Mouse (Mus musculus) intestine, embryonic 15.5 days (tissue): ENCODE results near the gene Ydjc. TPM values are rescaled to one million over a fixed set of nuclear protein-coding genes. Genes with fewer than 3 reads are reported as not detected.

Source experiments
- ATAC-seq: fragments of 200-750 bp; cut with Nextera tagmentation; 2 replicates; pipeline ENCODE4 v1.8.0; 2017; ENCODE audit warnings: moderate TSS enrichment, moderate library complexity
- H3K27ac ChIP-seq: fragments of 300-500 bp; sonication (generic); 2 replicates; pipeline ENCODE4 v1.5.1; 2015; ENCODE audit warnings: mild to moderate bottlenecking, inconsistent platforms
- H3K27me3 ChIP-seq: fragments of 300-500 bp; sonication (generic); replicated peaks from 2 replicates; pipeline ENCODE4 v1.6.1; 2015; ENCODE audit warnings: inconsistent platforms
- H3K36me3 ChIP-seq: fragments of 300-500 bp; sonication (generic); 2 replicates; pipeline ENCODE4 v1.6.1; 2015; ENCODE audit warnings: inconsistent platforms
- H3K4me1 ChIP-seq: fragments of 300-500 bp; sonication (generic); replicated peaks from 2 replicates; pipeline ENCODE4 v1.6.1; 2015; ENCODE audit warnings: inconsistent platforms
- H3K4me2 ChIP-seq: fragments of 300-500 bp; sonication (generic); replicated peaks from 2 replicates; pipeline ENCODE4 v1.6.1; 2015; ENCODE audit warnings: mild to moderate bottlenecking, inconsistent platforms
- H3K4me3 ChIP-seq: fragments of 300-500 bp; sonication (generic); replicated peaks from 2 replicates; pipeline ENCODE4 v1.5.1; 2015; ENCODE audit warnings: inconsistent platforms
- H3K9ac ChIP-seq: fragments of 300-500 bp; sonication (generic); 2 replicates; pipeline ENCODE4 v1.6.1; 2015; ENCODE audit warnings: inconsistent platforms
- H3K9me3 ChIP-seq: fragments of 300-500 bp; sonication (generic); 2 replicates; pipeline ENCODE4 v1.6.1; 2016; ENCODE audit warnings: inconsistent platforms
- WGBS: fragments of 180-500 bp; shearing (Covaris S2); methylation state at CpG from one replicate; pipeline ENCODE4 v1.1.7; 2015; 5-methylcytosine and 5-hydroxymethylcytosine counted together
- polyA plus RNA-seq: library from polyadenylated mRNA; unstranded; fragments of >200 nt; fragmentation: Nextera tagmentation; extraction: Ambion mirVana; gene quantifications from 2 replicates; pipeline ENCODE4 v1.2.1, GENCODE M21; 2015

The Ydjc gene
- polyA plus RNA-seq, 1 experiment from 2014 or later, result 33.5 TPM

DNA sequence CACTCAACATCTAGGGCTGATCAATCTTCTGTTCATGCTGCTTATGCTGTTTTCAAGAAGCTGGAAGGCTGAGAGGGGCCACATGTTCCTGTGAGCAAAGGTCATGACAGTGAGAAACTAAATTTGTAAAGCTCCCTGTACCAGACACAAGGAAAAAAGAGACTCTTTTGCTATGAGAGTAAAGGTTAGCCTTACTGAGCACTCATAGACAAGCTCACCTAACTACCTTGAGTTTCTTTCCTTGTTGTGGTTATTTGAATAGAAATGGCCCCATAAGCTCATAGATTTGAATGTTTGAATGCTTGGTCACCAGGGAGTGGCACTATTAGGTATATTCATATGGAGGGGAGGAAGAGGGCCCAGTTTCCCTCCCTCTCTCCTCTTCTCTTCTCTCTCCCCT is 22.8 kb downstream of the Ydjc start:
- Histone ChIP-seq H3K27ac (peak overlapping the region; percentile 49; the same call in 1 of the 2 replicates), H3K9ac (no peak overlapping the region), H3K4me3 (no peak overlapping the region), H3K27me3 (no peaks in the 10 kb centered on the region), H3K4me2 (no peak overlapping the region), H3K4me1 (no peaks in the 10 kb centered on the region), H3K36me3 (peaks cover 12% of the 10 kb centered on the region), H3K9me3 (no peaks in the 10 kb centered on the region)
- ATAC-seq, result peak; percentile 71

DNA sequence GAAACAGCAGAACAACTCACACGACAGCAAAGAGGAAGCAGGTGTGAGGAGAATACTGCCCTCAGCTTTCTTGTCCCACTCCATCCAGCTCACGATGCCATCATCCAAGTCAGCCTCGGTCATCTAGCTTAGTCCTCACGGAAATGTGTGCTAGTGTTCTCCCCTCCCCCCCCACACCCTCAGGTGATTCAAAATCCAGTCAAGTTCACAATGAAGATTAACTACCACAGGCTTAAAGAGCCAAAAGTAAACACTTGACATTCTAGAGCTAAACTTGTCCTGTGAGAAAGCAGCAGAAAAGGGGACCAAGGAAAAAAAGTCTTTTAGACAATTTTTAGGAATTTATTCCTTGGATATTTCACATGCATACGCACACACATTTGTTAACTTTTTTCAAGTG is 23.6 kb downstream of the Ydjc start:
- Histone ChIP-seq H3K36me3 (peaks cover 18% of the 10 kb centered on the region), H3K4me3 (no peak overlapping the region), H3K27ac (no peak overlapping the region), H3K27me3 (no peaks in the 10 kb centered on the region), H3K4me1 (no peaks in the 10 kb centered on the region), H3K9ac (no peak overlapping the region), H3K9me3 (no peaks in the 10 kb centered on the region), H3K4me2 (no peak overlapping the region)
- ATAC-seq, result no peak
- WGBS, result 79% methylated on average over 5 of the region's 5 CpGs

DNA sequence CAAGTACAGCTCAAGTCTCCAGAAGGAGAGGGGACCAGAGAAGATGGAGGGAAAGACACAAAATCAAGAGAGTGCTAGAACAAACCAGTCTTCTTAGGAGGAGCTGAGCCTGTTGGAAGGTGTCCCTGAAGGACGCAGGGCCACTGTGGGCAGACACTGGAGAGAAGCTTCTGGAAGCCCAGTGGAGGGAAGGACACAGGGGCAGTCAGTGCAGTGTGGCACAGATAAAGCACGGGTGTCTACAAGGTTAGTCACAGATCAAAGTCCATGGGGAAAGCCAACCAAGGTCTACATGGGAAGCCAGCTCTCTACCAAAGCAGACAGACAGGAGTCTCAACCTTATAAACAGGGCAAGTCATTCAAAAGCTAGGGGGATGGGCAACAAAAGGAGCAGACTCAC is 31.3 kb downstream of the Ydjc start:
- Histone ChIP-seq H3K27ac (no peak overlapping the region), H3K4me3 (no peak overlapping the region), H3K4me2 (no peak overlapping the region), H3K27me3 (no peaks in the 10 kb centered on the region), H3K36me3 (peaks cover 7% of the 10 kb centered on the region; the same call in 1 of the 2 replicates), H3K4me1 (peaks cover 8% of the 10 kb centered on the region; the same call in 1 of the 2 replicates), H3K9ac (no peak overlapping the region), H3K9me3 (no peaks in the 10 kb centered on the region)
- WGBS, result 71% methylated on average over 2 of the region's 2 CpGs
- peak; percentile 84 for ATAC-seq

DNA sequence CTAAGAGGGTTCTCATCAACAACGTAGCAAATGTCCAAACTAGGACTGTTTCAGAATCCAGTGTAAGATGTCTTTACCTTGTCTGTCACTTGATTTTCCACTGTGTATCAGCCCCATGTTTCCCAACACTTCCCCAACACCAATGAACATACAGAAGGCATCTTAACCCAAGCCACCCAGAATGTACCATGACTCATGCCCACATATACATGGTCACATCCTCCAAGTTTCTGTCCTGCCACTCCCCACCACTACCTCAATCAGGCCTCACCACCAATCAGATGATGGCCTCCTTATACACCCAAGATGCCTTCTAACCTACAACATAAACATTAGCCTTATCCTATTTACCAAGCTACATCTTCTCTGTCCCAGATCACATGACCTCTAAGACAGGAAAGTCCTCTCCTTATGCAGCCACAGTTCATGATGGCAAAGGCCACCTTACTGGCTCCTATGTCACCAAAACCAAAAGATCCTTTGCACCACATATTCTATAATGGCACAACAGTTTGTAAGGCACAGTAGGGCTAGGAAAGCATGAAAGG is 33.3 kb downstream of the Ydjc start:
- ATAC-seq, result no peak
- WGBS, result 100% methylated on average over 1 of the region's 1 CpGs

DNA sequence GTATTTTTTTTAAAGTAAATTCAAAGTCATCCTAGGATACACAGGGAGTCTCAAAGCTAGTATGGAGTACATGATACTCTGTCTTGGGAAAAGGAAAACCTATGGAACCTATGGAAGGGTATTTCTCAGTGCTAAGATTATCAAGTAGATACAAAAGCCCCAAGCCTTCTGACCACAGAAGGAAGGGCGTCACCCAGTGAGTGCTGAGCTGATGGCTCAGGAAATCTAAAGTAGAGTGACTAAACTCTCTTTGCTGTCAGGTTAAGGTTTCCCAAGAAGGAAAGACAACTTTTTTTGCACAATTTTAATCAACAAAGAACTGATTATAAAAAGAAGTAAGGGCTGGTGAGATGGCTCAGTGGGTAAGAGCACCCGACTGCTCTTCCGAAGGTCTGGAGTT is 35.3 kb downstream of the Ydjc start:
- Histone ChIP-seq H3K27ac (no peak overlapping the region), H3K4me2 (no peak overlapping the region), H3K4me1 (peaks cover 9% of the 10 kb centered on the region; the same call in 1 of the 2 replicates), H3K4me3 (no peak overlapping the region), H3K36me3 (no peaks in the 10 kb centered on the region; the same call in 1 of the 2 replicates), H3K9ac (no peak overlapping the region), H3K9me3 (no peaks in the 10 kb centered on the region), H3K27me3 (no peaks in the 10 kb centered on the region)
- no peak for ATAC-seq
- 90% methylated on average over 3 of the region's 3 CpGs for WGBS

More for the DNA sequence above, 33.3 kb downstream of the Ydjc start:
- H3K4me1 ChIP-seq, result peaks cover 9% of the 10 kb centered on the region; the same call in 1 of the 2 replicates
- H3K27ac ChIP-seq, result no peak overlapping the region
- H3K9ac ChIP-seq, result no peak overlapping the region
- H3K4me3 ChIP-seq, result no peak overlapping the region
- H3K4me2 ChIP-seq, result no peak overlapping the region
- H3K9me3 ChIP-seq, result no peaks in the 10 kb centered on the region
- peaks cover 4% of the 10 kb centered on the region; the same call in 1 of the 2 replicates for H3K36me3 ChIP-seq
- H3K27me3 ChIP-seq, result no peaks in the 10 kb centered on the region

DNA sequence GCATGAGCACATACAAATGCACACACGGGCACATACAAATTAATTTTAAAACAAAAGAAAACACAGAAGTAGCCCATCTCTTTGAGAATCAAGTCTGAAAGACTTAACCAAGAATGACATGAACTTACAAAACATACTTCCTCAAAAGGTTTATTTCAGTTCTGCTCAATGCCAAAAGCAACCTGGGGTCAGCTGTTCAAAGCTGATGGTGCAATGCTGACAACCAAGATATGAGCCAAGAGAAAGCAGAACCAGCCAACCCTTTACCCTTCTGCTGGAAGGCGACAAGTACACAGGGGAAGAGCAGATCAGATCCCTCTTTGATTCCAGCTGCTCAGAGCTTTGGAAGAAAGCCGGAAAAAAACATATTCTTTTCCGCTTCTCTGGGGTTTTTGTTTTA is 37.0 kb downstream of the Ydjc start:
- no peak for ATAC-seq
- Histone ChIP-seq H3K36me3 (no peaks in the 10 kb centered on the region; the same call in 1 of the 2 replicates), H3K27ac (no peak overlapping the region), H3K27me3 (no peaks in the 10 kb centered on the region), H3K9ac (no peak overlapping the region), H3K4me2 (no peak overlapping the region), H3K4me3 (no peak overlapping the region), H3K9me3 (no peaks in the 10 kb centered on the region), H3K4me1 (peaks cover 5% of the 10 kb centered on the region; the same call in 1 of the 2 replicates)
- 80% methylated on average over 4 of the region's 4 CpGs for WGBS

DNA sequence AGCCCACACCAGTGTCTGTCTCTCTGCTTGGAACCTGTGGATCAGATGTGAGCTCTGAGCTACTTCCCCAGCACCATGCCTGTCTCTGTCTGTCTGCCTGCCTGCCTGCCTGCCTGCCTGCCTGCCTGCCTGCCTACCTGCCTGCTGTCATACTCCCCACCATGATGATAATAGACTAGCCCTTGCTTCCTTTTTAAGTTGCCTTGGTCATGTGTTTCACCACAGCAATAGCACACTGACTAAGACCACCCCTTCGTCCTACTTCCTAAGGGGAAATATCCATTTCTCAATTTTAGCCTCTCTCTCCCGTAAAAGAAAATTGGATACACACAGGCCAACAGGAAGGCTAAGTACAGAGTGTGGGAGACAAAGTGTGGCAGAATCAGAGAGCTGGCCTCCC is 37.7 kb downstream of the Ydjc start:
- no peaks in the 10 kb centered on the region for H3K27me3 ChIP-seq
- H3K27ac ChIP-seq, result no peak overlapping the region
- ATAC-seq, result no peak
- 0 out of 2 replicates have a peak, but pooled peaks cover 2% of the 10 kb centered on the region for H3K4me1 ChIP-seq
- no peak overlapping the region for H3K4me2 ChIP-seq
- H3K4me3 ChIP-seq, result no peak overlapping the region
- no peaks in the 10 kb centered on the region; the same call in 1 of the 2 replicates for H3K36me3 ChIP-seq
- no peak overlapping the region for H3K9ac ChIP-seq
- H3K9me3 ChIP-seq, result no peaks in the 10 kb centered on the region
- 70% methylated on average over 2 of the region's 2 CpGs for WGBS

DNA sequence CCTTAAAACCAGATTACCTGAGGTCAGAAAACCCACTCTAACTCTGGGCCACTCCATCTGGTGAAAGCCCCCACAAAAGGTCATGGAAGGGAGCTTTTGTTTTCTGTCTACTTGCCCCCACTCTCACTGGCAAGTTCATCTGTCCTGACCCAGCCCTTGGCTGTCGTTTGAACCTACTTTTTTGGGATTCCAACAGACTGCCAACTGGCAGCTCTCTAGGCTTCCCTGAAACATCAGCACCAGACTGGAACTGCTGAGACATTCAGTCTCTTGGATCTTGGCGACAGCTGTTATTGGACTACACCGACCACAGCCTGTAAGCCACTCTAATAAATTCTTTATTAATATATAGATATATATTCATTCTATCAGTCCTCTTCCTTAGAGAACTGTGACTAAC is 38.6 kb downstream of the Ydjc start:
- Histone ChIP-seq H3K4me2 (no peak overlapping the region), H3K27ac (no peak overlapping the region), H3K27me3 (no peaks in the 10 kb centered on the region), H3K4me3 (no peak overlapping the region), H3K9ac (no peak overlapping the region), H3K9me3 (no peaks in the 10 kb centered on the region), H3K36me3 (no peaks in the 10 kb centered on the region; the same call in 1 of the 2 replicates), H3K4me1 (0 out of 2 replicates have a peak, but pooled peaks cover 2% of the 10 kb centered on the region)
- no peak for ATAC-seq
- WGBS, result 82% methylated on average over 3 of the region's 3 CpGs

DNA sequence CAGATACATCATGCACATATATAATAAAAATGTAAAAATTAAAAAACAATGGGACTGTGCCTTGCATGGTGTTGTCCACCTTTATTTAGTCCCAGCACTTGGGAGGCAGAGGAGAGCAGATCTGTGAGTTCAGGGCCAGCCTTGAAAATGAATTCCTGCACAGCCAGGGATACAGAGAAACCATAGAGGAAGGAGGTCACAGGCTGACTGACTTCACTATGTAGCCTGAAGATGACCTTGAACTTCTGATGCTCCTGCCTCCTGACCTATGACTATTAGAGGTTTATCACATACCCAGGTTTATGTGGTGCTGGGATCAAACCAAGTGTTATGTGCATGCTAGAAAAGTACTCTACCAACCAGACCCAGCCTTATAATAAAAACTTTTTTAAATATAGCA is 41.1 kb downstream of the Ydjc start:
- Histone ChIP-seq H3K4me3 (no peak overlapping the region), H3K27ac (no peak overlapping the region), H3K9ac (no peak overlapping the region), H3K36me3 (no peaks in the 10 kb centered on the region), H3K4me1 (0 out of 2 replicates have a peak, but pooled peaks cover 2% of the 10 kb centered on the region), H3K27me3 (no peaks in the 10 kb centered on the region), H3K4me2 (no peak overlapping the region), H3K9me3 (no peaks in the 10 kb centered on the region)
- ATAC-seq, result no peak

DNA sequence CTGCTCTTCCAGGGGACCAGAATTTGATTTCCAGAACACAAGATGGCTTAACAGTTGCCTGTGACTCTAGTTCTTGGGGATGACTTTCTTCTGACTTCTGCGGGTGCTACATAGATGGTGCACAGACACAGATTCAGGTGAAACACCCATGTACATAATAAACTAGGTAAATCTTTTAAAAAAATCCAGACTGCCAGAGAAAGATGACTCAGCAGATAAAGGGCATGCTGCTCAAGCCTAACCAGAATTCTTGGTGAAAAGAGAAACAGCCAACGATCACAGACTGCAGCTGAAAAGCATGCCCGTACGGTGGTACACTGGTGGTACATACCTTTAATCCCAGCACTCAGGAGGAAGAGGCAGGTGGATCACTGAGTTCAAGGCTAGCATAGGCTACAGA is 49.4 kb downstream of the Ydjc start:
- Histone ChIP-seq H3K4me1 (no peaks in the 10 kb centered on the region), H3K4me2 (no peak overlapping the region), H3K36me3 (no peaks in the 10 kb centered on the region), H3K27ac (no peak overlapping the region), H3K9ac (no peak overlapping the region), H3K4me3 (no peak overlapping the region), H3K9me3 (no peaks in the 10 kb centered on the region), H3K27me3 (no peaks in the 10 kb centered on the region)
- ATAC-seq, result no peak
- 94% methylated on average over 4 of the region's 4 CpGs for WGBS

DNA sequence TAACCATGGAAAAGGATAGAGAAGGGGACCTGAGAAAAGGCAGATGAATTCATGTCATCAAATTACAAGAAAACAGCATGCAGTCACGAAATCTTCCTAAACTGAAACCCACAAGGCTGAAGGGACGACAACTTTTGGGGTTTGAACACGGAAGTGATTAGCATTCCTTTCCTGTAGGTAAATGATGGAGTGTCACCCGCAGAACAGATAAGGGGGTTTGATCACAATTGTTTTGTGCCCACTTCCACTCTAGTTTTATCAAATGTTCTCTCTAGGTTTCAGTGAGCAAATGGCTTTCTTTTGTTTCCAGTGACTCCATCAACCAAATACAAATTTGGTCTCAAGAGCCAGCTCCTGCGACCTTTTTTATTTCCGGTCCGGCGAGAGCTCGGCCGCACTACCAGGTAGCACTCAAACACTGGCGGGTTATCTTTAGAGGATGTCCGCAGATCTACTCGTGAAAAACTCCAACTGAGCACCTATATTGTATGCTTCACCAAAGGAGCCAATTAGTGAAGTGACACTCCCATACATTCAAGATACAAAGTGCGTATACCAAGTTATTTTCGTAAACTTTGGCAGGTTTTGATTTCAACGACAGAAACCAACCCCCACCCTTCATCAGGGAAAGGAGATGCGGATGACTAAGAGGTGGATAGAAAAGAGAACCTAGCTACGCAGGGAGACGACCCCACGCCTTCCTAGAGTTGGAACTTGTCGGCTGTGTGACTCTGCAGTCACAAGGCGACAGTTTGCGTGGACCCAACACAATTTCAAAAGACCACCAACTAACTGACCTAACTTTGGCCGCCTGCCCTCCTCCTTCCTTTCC is 55.9 kb downstream of the Ydjc start:
- no peaks in the 10 kb centered on the region for H3K36me3 ChIP-seq
- WGBS, result 3% methylated on average over 24 of the region's 24 CpGs
- H3K27me3 ChIP-seq, result no peaks in the 10 kb centered on the region
- peak overlapping the region; percentile 68 for H3K4me3 ChIP-seq
- H3K9me3 ChIP-seq, result no peaks in the 10 kb centered on the region
- H3K9ac ChIP-seq, result peak overlapping the region; percentile 99
- H3K27ac ChIP-seq, result peak overlapping the region; percentile 76; the same call in 1 of the 2 replicates
- ATAC-seq, result peak; percentile 1; the same call in 1 of the 2 replicates
- H3K4me1 ChIP-seq, result peaks cover 12% of the 10 kb centered on the region
- H3K4me2 ChIP-seq, result peak overlapping the region; percentile 69

DNA sequence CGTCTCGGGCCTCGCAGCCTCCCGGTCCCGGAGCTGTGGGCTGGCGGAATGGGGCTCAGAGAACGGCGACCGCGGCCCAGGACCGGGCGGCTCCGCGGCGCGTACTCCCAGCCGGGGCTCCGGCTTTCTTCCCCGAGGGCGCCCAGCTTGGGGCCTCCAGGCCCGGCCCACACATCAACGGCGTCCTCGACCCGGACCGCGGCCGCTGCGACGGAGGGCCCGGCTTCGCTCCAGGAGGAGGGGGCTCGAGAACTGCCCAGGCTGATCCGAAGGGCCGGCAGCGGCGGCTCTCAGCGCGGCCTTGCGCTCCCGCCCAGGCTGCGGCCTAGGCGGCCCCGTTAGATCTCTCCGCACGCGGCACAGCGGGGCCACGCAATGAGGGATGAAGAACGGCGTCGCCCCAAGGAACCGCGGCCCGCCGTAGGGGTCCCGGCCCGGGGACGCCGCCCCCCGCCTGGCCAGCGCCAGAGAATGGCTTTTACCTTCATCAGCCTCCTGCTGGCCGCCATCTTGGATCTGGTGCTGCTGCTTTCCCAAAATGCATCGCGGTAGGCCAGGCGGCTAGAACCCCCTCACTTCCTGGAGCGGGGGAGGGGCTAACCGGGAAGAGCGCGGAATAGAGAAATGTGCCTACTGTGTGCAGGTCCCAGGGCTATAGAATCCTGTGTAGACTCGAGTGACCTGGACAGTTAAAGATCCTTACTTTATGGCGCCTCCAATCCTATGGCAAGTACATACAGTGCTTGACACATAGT is 56.7 kb downstream of the Ydjc start:
- Histone ChIP-seq H3K9me3 (no peaks in the 10 kb centered on the region), H3K36me3 (no peaks in the 10 kb centered on the region), H3K9ac (peak overlapping the region; percentile 99), H3K4me2 (peak overlapping the region; percentile 69), H3K4me3 (peak overlapping the region; percentile 68), H3K27ac (peak overlapping the region; percentile 76), H3K4me1 (peaks cover 12% of the 10 kb centered on the region), H3K27me3 (no peaks in the 10 kb centered on the region)
- WGBS, result under 1% methylated on average over 65 of the region's 72 CpGs
- ATAC-seq, result peak; percentile 90
